Mouse (Mus musculus): ENCODE results near the gene Nampt.

Gene Nampt

GRCm38 (mm10) chr12:32819416-32819815 is at the start of gene Nampt:
TSS of gene Nampt (plus strand) at chr12:32819545.
- no peak for DNase-seq

- no peak for DNase-seq
Observed at GRCm38 (mm10) chr12:32770766-32771165, 48.6 kb upstream of the Nampt start.

GRCm38 (mm10) chr12:32774592-32774991 is 44.8 kb upstream of the Nampt start:
- DNase-seq = no peak

GRCm38 (mm10) chr12:32789092-32789491 is 30.3 kb upstream of the Nampt start:
- DNase-seq = no peak

GRCm38 (mm10) chr12:32795765-32796471 is 23.4 kb upstream of the Nampt start:
- DNase-seq = no peak

- DNase-seq = no peak
Observed at GRCm38 (mm10) chr12:32797438-32797837, 21.9 kb upstream of the Nampt start.

- DNase-seq = no peak
Observed at GRCm38 (mm10) chr12:32801078-32801477, 18.3 kb upstream of the Nampt start.

- no peak for DNase-seq
Observed at GRCm38 (mm10) chr12:32805559-32805958, 13.8 kb upstream of the Nampt start.

- DNase-seq = peak; percentile 99
Observed at GRCm38 (mm10) chr12:32819823-32820605, 669 bp downstream of the Nampt start.

GRCm38 (mm10) chr12:32820688-32821503 is 1.6 kb downstream of the Nampt start:
- peak; percentile 79 for DNase-seq

- no peak for DNase-seq
Observed at GRCm38 (mm10) chr12:32821504-32822011, 2.2 kb downstream of the Nampt start.

GRCm38 (mm10) chr12:32822066-32822465 is 2.7 kb downstream of the Nampt start:
- no peak for DNase-seq

GRCm38 (mm10) chr12:32824586-32824985 is 5.2 kb downstream of the Nampt start:
- DNase-seq = no peak

GRCm38 (mm10) chr12:32826971-32827370 is 7.6 kb downstream of the Nampt start:
- DNase-seq = peak; percentile 86

- DNase-seq = no peak
Observed at GRCm38 (mm10) chr12:32828137-32828760, 8.9 kb downstream of the Nampt start.

GRCm38 (mm10) chr12:32829321-32830090 is 10.2 kb downstream of the Nampt start:
- no peak for DNase-seq

- DNase-seq = no peak
Observed at GRCm38 (mm10) chr12:32832076-32832475, 12.7 kb downstream of the Nampt start.

- no peak for DNase-seq
Observed at GRCm38 (mm10) chr12:32834781-32835180, 15.4 kb downstream of the Nampt start.

- DNase-seq = no peak
Observed at GRCm38 (mm10) chr12:32835235-32835634, 15.9 kb downstream of the Nampt start.

- DNase-seq = no peak
Observed at GRCm38 (mm10) chr12:32838406-32838805, 19.1 kb downstream of the Nampt start.

GRCm38 (mm10) chr12:32838954-32839353 is 19.6 kb downstream of the Nampt start:
- DNase-seq = no peak

- no peak for DNase-seq
Observed at GRCm38 (mm10) chr12:32841442-32841900, 22.1 kb downstream of the Nampt start.
